ENCODE assay signal across 25 mouse cellular contexts in genomic region chr4:95526588-95526987, GRCm38 (mm10). TPM values are rescaled to one million over a fixed set of nuclear protein-coding genes. Genes with fewer than 3 reads are reported as not detected.
DNase-seq lines count a peak whose midpoint lies in the region; ATAC-seq and TF ChIP-seq lines count a peak whose summit lies in the region.
"Had no signal": no experiment of that assay in that cellular context is flagged by ENCODE, and none has a peak within 500 bp of the region (broad histone marks: within the 10 kb centered on the region; RNA-seq: fewer than 3 reads in every experiment).

No protein-coding gene starts in this region.

- H3K4me1 ChIP-seq in heart, embryonic 11.5 days (ENCODE audit: control insufficient read depth, insufficient read depth, low read length), result no peaks in the 10 kb centered on the region
- H3K4me1 ChIP-seq in liver, embryonic 11.5 days (replicated peaks; ENCODE audit: control insufficient read depth, insufficient read depth, low read length), result no peaks in the 10 kb centered on the region
- H3K4me1 ChIP-seq: embryonic facial prominence, embryonic 12.5 days; forebrain, embryonic 10.5 days; forebrain, embryonic 15.5 days; kidney, embryonic 15.5 days; liver, embryonic 15.5 days; midbrain, embryonic 10.5 days; neural tube, embryonic 13.5 days had no signal

- DNase-seq in gastrocnemius, adult 18-20 months (ENCODE audit: low spot score), result peak; percentile 10
- DNase-seq in gastrocnemius, postnatal 36 days, result no peak
- DNase-seq in heart, adult 8-10 months (ENCODE audit: low spot score), result peak; percentile 30
- peak; percentile 9 for DNase-seq in heart, postnatal 4 days
- no peak for DNase-seq in liver, embryonic 11.5 days (ENCODE audit: low spot score)
- DNase-seq: adrenal gland, postnatal 14 days; cerebellum, adult 11 months; cerebellum, adult 9-10 months; cerebellum, postnatal 36 days; kidney, adult 11 months; kidney, postnatal 25 days; liver; thymus, postnatal 4 days had no signal

- intact Hi-C loops in gastrocnemius, postnatal 36 days (cut with DNase I), result no loop called here

- no peak overlapping the region for H3K4me2 ChIP-seq in heart, embryonic 11.5 days
- H3K4me2 ChIP-seq in liver, embryonic 11.5 days, result no peak overlapping the region
- H3K4me2 ChIP-seq: embryonic facial prominence, embryonic 12.5 days; forebrain, embryonic 15.5 days; hindbrain, embryonic 14.5 days; kidney, embryonic 15.5 days; liver, embryonic 15.5 days; neural tube, embryonic 13.5 days had no signal

- H3K9me3 ChIP-seq in heart, embryonic 11.5 days (replicated peaks; ENCODE audit: control insufficient read depth, low read length), result no peaks in the 10 kb centered on the region
- H3K9me3 ChIP-seq in liver, embryonic 11.5 days (ENCODE audit: control insufficient read depth, low read length), result no peaks in the 10 kb centered on the region
- H3K9me3 ChIP-seq: embryonic facial prominence, embryonic 12.5 days; forebrain, embryonic 10.5 days; forebrain, embryonic 15.5 days; kidney, embryonic 15.5 days; liver, embryonic 15.5 days; midbrain, embryonic 10.5 days; neural tube, embryonic 13.5 days had no signal

- no peak overlapping the region for H3K27ac ChIP-seq in heart, embryonic 11.5 days (ENCODE audit: low read depth, low read length)
- no peak overlapping the region for H3K27ac ChIP-seq in liver, embryonic 11.5 days (ENCODE audit: low read depth, low read length)
- H3K27ac ChIP-seq: embryonic facial prominence, embryonic 12.5 days; forebrain, embryonic 10.5 days; forebrain, embryonic 15.5 days; hindbrain, embryonic 14.5 days; kidney, embryonic 15.5 days; liver, embryonic 15.5 days; midbrain, embryonic 10.5 days; neural tube, embryonic 13.5 days had no signal

- no peaks in the 10 kb centered on the region for H3K27me3 ChIP-seq in heart, embryonic 11.5 days (ENCODE audit: control insufficient read depth, insufficient read depth, low read length)
- no peaks in the 10 kb centered on the region for H3K27me3 ChIP-seq in C2C12 (ENCODE audit: control insufficient read depth, insufficient read depth, insufficient read length)
- H3K27me3 ChIP-seq in liver, embryonic 11.5 days (replicated peaks; ENCODE audit: control insufficient read depth, insufficient read depth, low read length), result no peaks in the 10 kb centered on the region
- H3K27me3 ChIP-seq: embryonic facial prominence, embryonic 12.5 days; forebrain, embryonic 15.5 days; kidney, embryonic 15.5 days; liver, embryonic 15.5 days; neural tube, embryonic 13.5 days; Patski had no signal

- no peak overlapping the region for H3K9ac ChIP-seq in heart, embryonic 11.5 days (ENCODE audit: low read depth, low read length)
- H3K9ac ChIP-seq in liver, embryonic 11.5 days (ENCODE audit: low read depth, low read length), result no peak overlapping the region
- H3K9ac ChIP-seq: embryonic facial prominence, embryonic 12.5 days; forebrain, embryonic 15.5 days; hindbrain, embryonic 14.5 days; kidney, embryonic 15.5 days; liver, embryonic 15.5 days; neural tube, embryonic 13.5 days had no signal

- WGBS in heart, embryonic 11.5 days (ENCODE audit: insufficient replicate concordance), result 83% methylated on average over 4 of the region's 4 CpGs
- 84% methylated on average over 4 of the region's 4 CpGs for WGBS in liver, embryonic 11.5 days

- no peaks in the 10 kb centered on the region for H3K79me2 ChIP-seq in C2C12 (ENCODE audit: control insufficient read depth, insufficient read depth)

- H3K79me3 ChIP-seq in C2C12 (ENCODE audit: low read depth), result no peaks in the 10 kb centered on the region

- no peak overlapping the region for H3ac ChIP-seq in C2C12 (ENCODE audit: control insufficient read depth, insufficient read length, low read depth)

- H3K4me3 ChIP-seq in heart, embryonic 11.5 days (ENCODE audit: low read depth, low read length), result no peak overlapping the region
- H3K4me3 ChIP-seq in C2C12 (ENCODE audit: insufficient read depth, poor library complexity, severe bottlenecking), result no peak overlapping the region
- no peak overlapping the region for H3K4me3 ChIP-seq in liver, embryonic 11.5 days (ENCODE audit: low read depth, low read length)
- H3K4me3 ChIP-seq: embryonic facial prominence, embryonic 12.5 days; forebrain, embryonic 10.5 days; forebrain, embryonic 15.5 days; kidney, embryonic 15.5 days; liver, embryonic 15.5 days; midbrain, embryonic 10.5 days; neural tube, embryonic 13.5 days had no signal

- ATAC-seq in heart, embryonic 11.5 days (replicated peaks; ENCODE audit: insufficient number of reproducible peaks, low FRiP score, low TSS enrichment), result no peak
- ATAC-seq in liver, embryonic 11.5 days (replicated peaks; ENCODE audit: low FRiP score), result no peak
- ATAC-seq: forebrain, embryonic 15.5 days; Patski had no signal

- H3K36me3 ChIP-seq in heart, embryonic 11.5 days (ENCODE audit: control insufficient read depth, insufficient read depth, low read length), result no peaks in the 10 kb centered on the region
- no peaks in the 10 kb centered on the region for H3K36me3 ChIP-seq in C2C12 (ENCODE audit: control insufficient read depth, insufficient read depth)
- no peaks in the 10 kb centered on the region for H3K36me3 ChIP-seq in liver, embryonic 11.5 days (ENCODE audit: control insufficient read depth, insufficient read depth, low read length)
- H3K36me3 ChIP-seq: embryonic facial prominence, embryonic 12.5 days; forebrain, embryonic 10.5 days; forebrain, embryonic 15.5 days; kidney, embryonic 15.5 days; liver, embryonic 15.5 days; midbrain, embryonic 10.5 days; neural tube, embryonic 13.5 days had no signal

- no peak for TF ChIP-seq CTCF in C2C12 (IDR thresholded peaks at IDR 0.05; ENCODE audit: control insufficient read depth, insufficient read depth, insufficient read length)

TF ChIP-seq in C2C12, 6 proteins besides CTCF, POLR2A, EP300 and RAD21:
- no peak for TF ChIP-seq MYOG (IDR thresholded peaks at IDR 0.05; ENCODE audit: control insufficient read depth, extremely low read depth, insufficient read length)
- TF ChIP-seq FOSL1 (IDR thresholded peaks at IDR 0.05; ENCODE audit: insufficient read depth, low read length, poor library complexity, severe bottlenecking), result no peak
- peak; percentile 93 for TF ChIP-seq MYOD1 (IDR thresholded peaks at IDR 0.05; ENCODE audit: control insufficient read depth, insufficient read length, low read depth)
- TF ChIP-seq CEBPB (IDR thresholded peaks at IDR 0.05; ENCODE audit: low read depth), result no peak
- no peak for TF ChIP-seq MAX (IDR thresholded peaks at IDR 0.05)
- no peak for TF ChIP-seq USF1 (IDR thresholded peaks at IDR 0.05; ENCODE audit: low read depth)

RNA-seq across cellular contexts. Expression of gene Fggy, which starts 30.7 kb away (rescaled TPM):
- 10 to 100 TPM in 1 of 2 experiments, 1 to 10 TPM in 1; 7.8 to 11.7 TPM for total RNA-seq in gastrocnemius, adult 18-20 months (2021)
- 1 to 10 TPM; 7.6 to 8.2 TPM for total RNA-seq in gastrocnemius, postnatal 36 days (2021)
- 10 to 100 TPM in 1 of 4 experiments, 1 to 10 TPM in 3; 8.2 to 12.0 (median 9.5) TPM for total RNA-seq in heart, adult 8-10 months (2022)
- 5.0 and 5.9 TPM in 2 replicates for polyA plus RNA-seq in heart, embryonic 11.5 days (2014; fragmentation: Nextera tagmentation; extraction: Ambion mirVana)
- 10.8 TPM for polyA plus RNA-seq in C2C12 (2012; fragmentation: generic; extraction: Trizol)
- 1 to 10 TPM; 7.5 to 8.3 TPM for total RNA-seq in heart, postnatal 4 days (2021)
- 7.9 and 10.6 TPM in 2 replicates for polyA plus RNA-seq in liver, embryonic 11.5 days (2014; fragmentation: Nextera tagmentation; extraction: Ambion mirVana)
- total RNA-seq: MEL had no signal

Comparison
In these comparisons a context has a peak if more than half of its experiments do, and no peak if none do; other contexts are left out.
1. DNase-seq: peak in gastrocnemius, adult 18-20 months (single experiment), heart, adult 8-10 months (single experiment) and heart, postnatal 4 days (single experiment); none in gastrocnemius, postnatal 36 days (0 of 2) and liver, embryonic 11.5 days (single experiment).